Mouse (Mus musculus) bone marrow macrophage, adult 2 months (primary cell): ENCODE data around the gene Pdss2.

ENCODE experiments used
- CTCF ChIP-seq: IDR thresholded peaks from 2 replicates; pipeline ENCODE4 v1.5.1; 2012; ENCODE audit warnings: low read depth, mild to moderate bottlenecking, low read length, moderate library complexity
- POLR2A ChIP-seq: IDR thresholded peaks from 2 replicates; pipeline ENCODE4 v1.6.1; 2012; ENCODE audit warnings: mild to moderate bottlenecking, low read depth, low read length, borderline replicate concordance

- no peak for TF ChIP-seq CTCF
- no peak for TF ChIP-seq POLR2A
These were observed 93.9 kb downstream of the Pdss2 start for GRCm38 (mm10) chr10:43315228-43315627.
